Mouse (Mus musculus): ENCODE data around the gene Set.
"Not testable (repeated sequence)": the region's sequence is repeated elsewhere in the genome, so short reads cannot be mapped to it uniquely, and the experiment has no call there.

Gene Set

GRCm38 (mm10) chr2:30057223-30057904 lies at the start of gene Set:
Gene Set, plus strand, starts transcription at chr2:30057378.
- DNase-seq (ENCODE audit: low read depth): no peak

- DNase-seq (ENCODE audit: low read depth): no peak
These were observed 48.1 kb upstream of the Set start for GRCm38 (mm10) chr2:30009101-30009500.

GRCm38 (mm10) chr2:30010840-30011281 lies 46.3 kb upstream of the Set start:
- DNase-seq (ENCODE audit: low read depth): no peak

GRCm38 (mm10) chr2:30014326-30014966 lies 42.7 kb upstream of the Set start:
- no peak for DNase-seq (ENCODE audit: low read depth)

- no peak for DNase-seq (ENCODE audit: low read depth)
These were observed 31.7 kb upstream of the Set start for GRCm38 (mm10) chr2:30025454-30025853.

- no peak for DNase-seq (ENCODE audit: low read depth)
These were observed 30.2 kb upstream of the Set start for GRCm38 (mm10) chr2:30026997-30027396.

GRCm38 (mm10) chr2:30032244-30032846 lies 24.8 kb upstream of the Set start:
- DNase-seq (ENCODE audit: low read depth): no peak

GRCm38 (mm10) chr2:30032957-30033356 lies 24.2 kb upstream of the Set start:
- DNase-seq (ENCODE audit: low read depth): no peak

- no peak for DNase-seq (ENCODE audit: low read depth)
These were observed 19.4 kb upstream of the Set start for GRCm38 (mm10) chr2:30037762-30038161.

- no peak for DNase-seq (ENCODE audit: low read depth)
These were observed 18.8 kb upstream of the Set start for GRCm38 (mm10) chr2:30038370-30038769.

- no peak for DNase-seq (ENCODE audit: low read depth)
These were observed 17.5 kb upstream of the Set start for GRCm38 (mm10) chr2:30039687-30040086.

GRCm38 (mm10) chr2:30042445-30042844 lies 14.7 kb upstream of the Set start:
- DNase-seq (ENCODE audit: low read depth): peak; percentile 81

GRCm38 (mm10) chr2:30044550-30044949 lies 12.6 kb upstream of the Set start:
- DNase-seq (ENCODE audit: low read depth): no peak

GRCm38 (mm10) chr2:30047127-30047526 lies 10.1 kb upstream of the Set start:
- no peak for DNase-seq (ENCODE audit: low read depth)

- DNase-seq (ENCODE audit: low read depth): no peak
These were observed 9.1 kb upstream of the Set start for GRCm38 (mm10) chr2:30048101-30048501.

GRCm38 (mm10) chr2:30048699-30049388 lies 8.3 kb upstream of the Set start, which contains the start of gene Wdr34:
Gene Wdr34, minus strand, starts transcription at chr2:30048881.
- peak; percentile 97 for DNase-seq (ENCODE audit: low read depth)

- DNase-seq (ENCODE audit: low read depth): no peak
These were observed 7.3 kb upstream of the Set start for GRCm38 (mm10) chr2:30049831-30050230.

- no peak for DNase-seq (ENCODE audit: low read depth)
These were observed 5.0 kb upstream of the Set start for GRCm38 (mm10) chr2:30051992-30052761.

GRCm38 (mm10) chr2:30055310-30055709 lies 1.9 kb upstream of the Set start:
- not testable (repeated sequence) for DNase-seq (ENCODE audit: low read depth)

- DNase-seq (ENCODE audit: low read depth): no peak
These were observed 442 bp upstream of the Set start for GRCm38 (mm10) chr2:30056736-30057135.

GRCm38 (mm10) chr2:30058418-30058817 lies 1.2 kb downstream of the Set start:
- DNase-seq (ENCODE audit: low read depth): no peak

All from c-Kit-positive CD71-negative TER-119-negative erythroid progenitor cells, embryonic 14.5 days (primary cell).